Mouse (Mus musculus): ENCODE measurements at regions not wholly inside any gene's neighbourhood (a gene's known extent, or its start where the extent isn't known, plus 50 kb on each side); places are given as distances from the start of the nearest gene placed in this dataset.

- TF ChIP-seq CTCF (IDR thresholded peaks at IDR 0.05; ENCODE audit: low read depth) = no peak
- TF ChIP-seq EP300 (optimal IDR thresholded peaks at IDR 0.05) = no peak
These were observed 156.9 kb downstream of the Zfp281 start for GRCm38 (mm10) chr1:136781561-136782025.

Measured in stomach, postnatal 0 days (tissue).